Mouse (Mus musculus): ENCODE results near the gene Spem1. TPM values are rescaled to one million over a fixed set of nuclear protein-coding genes. Genes with fewer than 3 reads are reported as not detected.
A peak's percentile ranks its signal among the peaks of the same experiment; 100 is the strongest.

Gene Spem1
- polyA plus RNA-seq, 1 experiment: 1,704 TPM

DNA sequence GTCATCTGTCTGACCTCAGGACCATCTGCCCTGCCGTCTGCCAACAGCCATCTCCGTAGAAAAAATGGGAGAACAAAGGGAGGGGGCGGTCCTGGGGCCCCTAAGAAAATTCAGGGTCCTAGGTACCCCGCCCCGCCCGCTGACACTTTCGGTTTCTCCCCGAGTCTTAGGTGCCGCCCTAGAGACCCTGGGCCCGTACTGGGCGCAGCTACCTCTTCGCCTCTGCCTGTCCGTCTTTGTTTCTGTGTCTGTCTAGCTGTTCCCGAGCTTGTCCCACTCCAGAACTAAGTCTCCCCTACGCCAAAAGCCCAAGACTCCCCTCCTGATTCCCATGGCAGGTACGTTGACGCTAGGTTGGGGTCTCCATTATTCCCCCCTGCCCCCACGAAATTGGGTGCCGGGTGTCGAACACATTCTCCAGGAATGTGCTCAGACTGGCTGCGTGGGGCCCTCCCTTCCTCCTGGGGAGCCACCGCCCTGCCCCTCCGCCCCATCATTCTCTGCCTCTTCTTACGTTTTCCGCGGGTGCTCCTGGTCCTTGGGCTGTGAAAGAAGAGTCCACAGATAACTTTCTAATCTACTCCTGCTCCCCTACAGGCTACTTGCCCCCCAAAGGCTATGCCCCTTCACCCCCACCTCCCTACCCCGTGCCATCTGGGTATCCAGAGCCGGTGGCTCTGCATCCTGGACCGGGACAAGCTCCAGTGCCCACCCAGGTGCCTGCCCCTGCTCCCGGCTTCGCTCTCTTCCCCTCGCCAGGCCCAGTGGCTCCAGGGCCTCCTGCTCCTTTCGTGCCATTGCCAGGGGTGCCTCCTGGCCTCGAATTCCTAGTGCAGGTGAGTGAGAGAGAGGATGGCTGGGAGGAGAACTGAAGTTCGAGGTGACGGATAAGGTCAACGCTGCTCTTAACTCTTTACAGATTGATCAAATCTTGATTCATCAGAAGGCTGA lies 25.0 kb upstream of the Spem1 start:
- no peaks in the 10 kb centered on the region for H3K27me3 ChIP-seq (ENCODE audit: control insufficient read depth, insufficient read depth, low read length)
- TF ChIP-seq CTCF (IDR thresholded peaks at IDR 0.05; ENCODE audit: control insufficient read depth, insufficient read depth, insufficient replicate concordance, low read depth, low read length): no peak
- no peak for TF ChIP-seq POLR2A (IDR thresholded peaks at IDR 0.05; ENCODE audit: control insufficient read depth, low read depth, low read length)
- no peak overlapping the region for H3K27ac ChIP-seq (ENCODE audit: control insufficient read depth, insufficient read depth, low read depth, low read length)
- H3K4me1 ChIP-seq (ENCODE audit: control insufficient read depth, insufficient read depth, low read length): peaks cover 6% of the 10 kb centered on the region
- no peaks in the 10 kb centered on the region for H3K36me3 ChIP-seq (ENCODE audit: control insufficient read depth, insufficient read depth, low read length)
- H3K4me3 ChIP-seq (ENCODE audit: control insufficient read depth, low read depth, low read length): peak overlapping the region; percentile 86

DNA sequence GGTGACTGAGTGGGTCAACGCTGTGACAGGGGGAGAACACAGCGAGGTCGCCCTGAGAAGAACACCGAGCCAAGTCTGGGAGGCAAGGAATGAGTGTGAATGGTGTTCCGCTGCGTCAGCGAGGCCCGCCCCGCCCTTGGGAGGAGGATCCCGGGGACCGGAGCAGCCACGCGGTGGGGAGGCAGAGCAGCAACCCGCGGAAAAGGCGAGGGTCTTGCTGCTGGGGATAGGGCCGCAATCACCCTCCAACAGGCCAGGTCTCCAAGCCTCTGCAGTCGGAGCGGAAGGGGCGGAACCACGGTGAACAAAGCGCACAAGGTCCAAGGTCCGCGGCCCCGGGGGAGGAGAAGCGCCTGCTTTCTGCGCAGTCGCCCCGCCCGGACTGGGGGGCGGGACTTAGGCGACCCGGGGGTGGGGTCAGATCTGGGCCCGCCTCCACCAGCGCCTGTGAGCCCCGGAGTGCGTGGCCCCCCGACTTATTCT lies 24.3 kb upstream of the Spem1 start, which contains the start of gene Plscr3:
Plscr3 (plus strand) TSS at position 179 of the 483 bp plus-strand sequence.
- TF ChIP-seq CTCF (IDR thresholded peaks at IDR 0.05; ENCODE audit: control insufficient read depth, insufficient read depth, insufficient replicate concordance, low read depth, low read length): no peak
- peak; percentile 36; the same call in 1 of the 2 replicates for TF ChIP-seq POLR2A (IDR thresholded peaks at IDR 0.05; ENCODE audit: control insufficient read depth, low read depth, low read length)
- no peaks in the 10 kb centered on the region for H3K36me3 ChIP-seq (ENCODE audit: control insufficient read depth, insufficient read depth, low read length)
- H3K27me3 ChIP-seq (ENCODE audit: control insufficient read depth, insufficient read depth, low read length): no peaks in the 10 kb centered on the region
- H3K4me1 ChIP-seq (ENCODE audit: control insufficient read depth, insufficient read depth, low read length): peaks cover 6% of the 10 kb centered on the region
- peak within 1 kb of the TSS; percentile 86 for H3K4me3 ChIP-seq (ENCODE audit: control insufficient read depth, low read depth, low read length)
- H3K27ac ChIP-seq (ENCODE audit: control insufficient read depth, insufficient read depth, low read depth, low read length): peak within 1 kb of the TSS; percentile 83

DNA sequence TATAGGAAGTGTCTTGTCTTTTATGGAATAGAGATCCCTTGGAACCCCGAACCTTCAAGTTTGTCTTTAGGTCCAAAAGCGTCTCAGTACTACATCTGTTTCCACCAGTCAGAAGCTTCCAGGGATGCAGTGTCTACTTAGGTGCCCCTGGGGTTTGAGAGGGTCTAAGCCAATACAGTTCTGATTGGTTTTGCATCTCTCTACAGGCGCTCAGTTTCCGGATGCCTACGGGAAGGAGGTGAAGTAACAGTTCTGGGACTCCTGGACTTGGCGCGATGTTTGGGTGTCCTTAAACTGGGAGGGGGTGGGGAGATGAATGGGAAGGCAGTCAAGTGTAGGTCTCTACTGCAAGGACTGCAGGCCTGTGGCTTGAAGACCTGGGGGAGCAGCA lies 16.7 kb upstream of the Spem1 start:
- Histone ChIP-seq H3K4me1 (ENCODE audit: control insufficient read depth, insufficient read depth, low read length) (peaks cover 36% of the 10 kb centered on the region), H3K36me3 (ENCODE audit: control insufficient read depth, insufficient read depth, low read length) (no peaks in the 10 kb centered on the region), H3K27ac (ENCODE audit: control insufficient read depth, insufficient read depth, low read depth, low read length) (0 out of 2 replicates have a peak overlapping the region, but pooled peaks have one; percentile 0), H3K4me3 (ENCODE audit: control insufficient read depth, low read depth, low read length) (peak overlapping the region; percentile 63), H3K27me3 (ENCODE audit: control insufficient read depth, insufficient read depth, low read length) (no peaks in the 10 kb centered on the region)
- no peak for TF ChIP-seq CTCF (IDR thresholded peaks at IDR 0.05; ENCODE audit: control insufficient read depth, insufficient read depth, insufficient replicate concordance, low read depth, low read length)

DNA sequence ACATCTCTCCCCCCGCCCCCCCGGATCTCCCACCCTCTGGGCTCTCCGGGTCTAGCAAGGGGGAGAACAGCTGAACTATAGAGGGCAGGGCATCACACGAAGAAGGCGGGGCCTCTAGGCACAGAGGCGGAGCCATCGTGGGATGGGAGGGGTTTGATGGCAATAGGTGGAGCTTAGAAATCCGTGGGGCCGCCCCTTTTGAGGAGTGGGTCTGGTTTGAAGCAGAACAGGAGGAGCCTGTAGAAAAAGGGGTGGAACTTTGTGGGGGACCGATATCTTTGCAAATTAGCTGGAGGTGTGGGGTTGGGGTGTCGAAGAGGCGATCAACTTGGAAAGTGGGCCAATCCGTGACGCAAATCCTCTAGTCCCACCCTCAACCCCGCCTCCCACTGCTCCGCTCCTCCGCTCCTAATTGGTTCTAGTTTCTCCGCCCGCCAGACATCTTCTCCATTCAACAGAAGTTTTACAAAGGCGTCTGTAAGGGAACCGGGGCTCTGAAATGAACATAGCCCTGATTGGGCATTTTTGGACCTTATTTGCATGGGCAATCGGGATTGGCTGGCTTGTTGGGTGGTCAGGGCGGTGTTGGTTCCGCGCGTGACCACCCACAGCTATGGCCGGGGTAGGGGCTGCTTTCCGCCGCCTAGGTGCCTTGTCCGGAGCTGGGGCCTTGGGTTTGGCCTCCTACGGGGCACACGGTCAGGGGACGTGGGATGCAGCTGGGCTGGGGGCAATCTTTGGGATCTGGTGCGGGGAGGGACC lies 16.2 kb upstream of the Spem1 start, which contains the start of gene Tmem256:
Tmem256 (plus strand) TSS at position 563 of the 762 bp plus-strand sequence.
- TF ChIP-seq CTCF (IDR thresholded peaks at IDR 0.05; ENCODE audit: control insufficient read depth, insufficient read depth, insufficient replicate concordance, low read depth, low read length): no peak
- no peak; the same call in 1 of the 2 replicates for TF ChIP-seq POLR2A (IDR thresholded peaks at IDR 0.05; ENCODE audit: control insufficient read depth, low read depth, low read length)
- H3K27ac ChIP-seq (ENCODE audit: control insufficient read depth, insufficient read depth, low read depth, low read length): peak within 1 kb of the TSS; percentile 65
- H3K27me3 ChIP-seq (ENCODE audit: control insufficient read depth, insufficient read depth, low read length): no peaks in the 10 kb centered on the region
- peaks cover 39% of the 10 kb centered on the region for H3K4me1 ChIP-seq (ENCODE audit: control insufficient read depth, insufficient read depth, low read length)
- H3K4me3 ChIP-seq (ENCODE audit: control insufficient read depth, low read depth, low read length): peak within 1 kb of the TSS; percentile 63
- no peaks in the 10 kb centered on the region for H3K36me3 ChIP-seq (ENCODE audit: control insufficient read depth, insufficient read depth, low read length)

DNA sequence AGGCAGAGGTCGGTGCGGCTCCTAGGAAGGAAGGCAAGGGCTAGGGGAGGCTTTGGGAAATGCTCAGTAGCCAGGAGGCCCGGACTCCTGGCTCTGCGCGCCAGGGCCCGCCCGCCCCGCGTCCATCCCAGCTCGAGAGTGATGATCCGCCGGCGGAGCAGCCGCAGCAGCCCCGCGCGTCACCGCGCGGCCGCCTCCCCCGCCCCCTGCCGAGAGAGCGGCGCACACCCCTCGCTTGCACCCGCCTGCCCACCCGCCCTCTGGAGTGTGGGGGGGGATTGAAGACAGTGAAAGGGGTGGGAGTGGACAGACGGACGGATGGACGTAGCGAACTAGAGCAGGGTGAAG lies 15.6 kb upstream of the Spem1 start, which contains the start of gene Nlgn2:
Nlgn2 (minus strand) TSS at position 181 of the 348 bp plus-strand sequence.
- H3K27me3 ChIP-seq (ENCODE audit: control insufficient read depth, insufficient read depth, low read length): no peaks in the 10 kb centered on the region
- H3K36me3 ChIP-seq (ENCODE audit: control insufficient read depth, insufficient read depth, low read length): no peaks in the 10 kb centered on the region
- peak within 1 kb of the TSS; percentile 65 for H3K27ac ChIP-seq (ENCODE audit: control insufficient read depth, insufficient read depth, low read depth, low read length)
- peaks cover 39% of the 10 kb centered on the region for H3K4me1 ChIP-seq (ENCODE audit: control insufficient read depth, insufficient read depth, low read length)
- TF ChIP-seq CTCF (IDR thresholded peaks at IDR 0.05; ENCODE audit: control insufficient read depth, insufficient read depth, insufficient replicate concordance, low read depth, low read length) (no peak), POLR2A (IDR thresholded peaks at IDR 0.05; ENCODE audit: control insufficient read depth, low read depth, low read length) (peak; percentile 10; the same call in 1 of the 2 replicates)
- H3K4me3 ChIP-seq (ENCODE audit: control insufficient read depth, low read depth, low read length): peak within 1 kb of the TSS; percentile 63

DNA sequence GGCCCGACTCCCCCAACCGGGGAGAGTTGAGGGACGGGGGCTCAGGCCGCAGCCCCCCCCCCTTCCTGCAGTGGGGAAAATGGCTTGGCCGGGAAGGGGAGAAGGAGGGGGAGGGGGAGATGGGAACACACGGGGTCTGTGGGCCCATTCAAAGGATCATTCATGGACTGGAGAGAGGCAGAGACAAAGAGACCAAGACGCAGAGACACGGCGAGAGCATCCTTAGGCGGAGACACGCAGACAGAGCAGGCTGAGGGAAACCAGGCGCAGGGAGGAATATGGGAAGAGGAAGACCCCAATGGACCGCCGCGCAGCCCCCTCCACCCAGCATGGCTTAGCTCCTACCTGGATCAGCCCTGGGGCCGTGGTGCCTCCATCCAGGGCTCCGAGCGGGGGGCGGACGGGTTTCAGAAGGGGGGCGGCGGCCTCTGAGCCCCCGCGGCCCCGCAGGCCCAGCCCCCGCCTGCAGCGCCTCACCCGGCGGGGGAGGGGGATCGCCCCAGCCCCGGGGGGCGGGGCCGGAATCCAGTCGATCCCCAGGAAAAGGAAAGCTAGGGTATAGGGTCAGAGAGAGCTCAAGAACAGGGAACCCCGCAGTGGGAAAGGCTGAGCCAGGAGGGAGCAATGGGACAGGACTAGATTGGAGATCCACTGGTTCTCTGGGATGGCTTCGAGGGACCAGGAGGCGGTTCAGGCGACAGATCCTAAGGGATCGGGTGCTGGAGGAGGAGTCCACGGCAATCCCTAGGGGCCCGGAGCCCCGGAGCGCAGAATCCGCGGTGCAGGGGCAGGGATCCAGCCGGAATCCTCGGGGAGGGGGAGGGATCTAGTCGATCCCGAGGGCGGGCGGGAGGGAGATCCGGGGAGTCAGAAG lies 15.0 kb upstream of the Spem1 start:
- TF ChIP-seq CTCF (IDR thresholded peaks at IDR 0.05; ENCODE audit: control insufficient read depth, insufficient read depth, insufficient replicate concordance, low read depth, low read length) (no peak), POLR2A (IDR thresholded peaks at IDR 0.05; ENCODE audit: control insufficient read depth, low read depth, low read length) (no peak)

More for the DNA sequence above, 15.0 kb upstream of the Spem1 start:
- Histone ChIP-seq H3K27ac (ENCODE audit: control insufficient read depth, insufficient read depth, low read depth, low read length) (no peak overlapping the region), H3K27me3 (ENCODE audit: control insufficient read depth, insufficient read depth, low read length) (no peaks in the 10 kb centered on the region), H3K4me1 (ENCODE audit: control insufficient read depth, insufficient read depth, low read length) (peaks cover 39% of the 10 kb centered on the region), H3K36me3 (ENCODE audit: control insufficient read depth, insufficient read depth, low read length) (no peaks in the 10 kb centered on the region), H3K4me3 (ENCODE audit: control insufficient read depth, low read depth, low read length) (peak overlapping the region; percentile 63)
